Mouse (Mus musculus): ENCODE results near the gene Pttg1ip.
A peak's percentile ranks its signal among the peaks of the same experiment; 100 is the strongest.

Gene Pttg1ip

GRCm38 (mm10) chr10:77636234-77636922 lies 54.9 kb downstream of the Pttg1ip start:
- no peak for DNase-seq (ENCODE audit: low spot score in 2 of 2)

DNA sequence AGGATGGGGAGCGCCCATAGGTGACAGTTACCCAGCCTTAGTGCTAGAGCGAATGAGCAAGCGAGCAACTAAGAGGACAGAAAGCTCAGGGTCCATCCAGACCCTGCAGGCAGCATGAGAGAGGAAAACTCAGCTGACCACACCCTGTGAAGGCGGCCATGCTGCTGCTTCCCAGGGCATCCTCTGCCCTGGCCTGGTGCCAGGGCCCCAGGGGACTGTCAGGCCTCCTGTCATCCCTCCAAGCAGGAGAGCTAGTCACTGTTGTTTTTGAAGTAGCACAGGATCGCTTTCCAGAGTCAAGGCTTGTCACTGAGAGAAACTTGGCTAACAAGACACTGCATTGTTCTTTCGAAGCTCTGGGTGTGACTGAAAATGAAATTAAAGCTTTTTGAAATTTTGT lies 57.4 kb downstream of the Pttg1ip start:
- peak; percentile 28 to 37 for DNase-seq (ENCODE audit: low spot score in 2 of 2)

- no peak for DNase-seq (ENCODE audit: low spot score in 2 of 2)
These were observed 61.6 kb downstream of the Pttg1ip start for GRCm38 (mm10) chr10:77643160-77643559.

DNA sequence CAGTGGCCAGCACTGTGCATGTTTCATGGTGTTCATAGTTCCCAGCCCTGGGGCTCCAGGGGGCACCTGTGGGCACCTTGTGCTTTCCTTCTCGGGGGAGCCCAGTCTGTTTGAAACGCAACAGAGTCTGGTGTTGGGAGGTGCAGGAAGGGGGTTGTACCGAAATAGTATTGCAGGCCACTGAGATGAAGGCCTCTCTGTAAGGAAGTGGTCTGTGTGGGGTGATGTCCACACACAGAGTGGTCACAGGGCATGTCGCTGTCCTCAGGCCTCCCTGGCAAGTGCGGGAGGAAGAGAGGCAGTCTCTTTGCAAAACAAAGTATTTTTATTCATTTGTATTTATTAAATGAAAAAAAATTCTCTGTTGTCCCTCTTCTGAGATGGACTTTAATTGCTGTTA lies 64.1 kb downstream of the Pttg1ip start:
- no peak for DNase-seq (ENCODE audit: low spot score in 2 of 2)

DNA sequence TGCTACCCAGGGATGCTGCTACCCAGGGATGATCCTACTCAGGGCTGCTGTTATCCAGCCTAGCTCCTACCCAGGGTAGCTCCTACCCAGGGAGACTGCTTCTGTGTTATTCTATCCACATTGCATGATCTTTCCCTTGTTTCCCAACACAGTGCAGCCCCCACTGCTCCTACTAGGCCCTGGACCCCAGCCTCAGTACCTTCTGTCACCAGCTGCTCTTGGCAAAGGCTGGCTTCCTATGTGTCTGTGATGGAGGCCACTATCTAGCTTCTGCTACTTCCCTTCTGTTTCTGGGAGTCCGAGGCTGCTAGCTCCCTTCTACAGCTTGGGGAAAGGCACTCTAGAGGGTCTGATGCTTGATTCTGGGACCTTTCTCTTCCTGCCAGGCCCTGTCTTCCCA lies 65.9 kb downstream of the Pttg1ip start:
- DNase-seq (ENCODE audit: low spot score in 2 of 2) = no peak

DNA sequence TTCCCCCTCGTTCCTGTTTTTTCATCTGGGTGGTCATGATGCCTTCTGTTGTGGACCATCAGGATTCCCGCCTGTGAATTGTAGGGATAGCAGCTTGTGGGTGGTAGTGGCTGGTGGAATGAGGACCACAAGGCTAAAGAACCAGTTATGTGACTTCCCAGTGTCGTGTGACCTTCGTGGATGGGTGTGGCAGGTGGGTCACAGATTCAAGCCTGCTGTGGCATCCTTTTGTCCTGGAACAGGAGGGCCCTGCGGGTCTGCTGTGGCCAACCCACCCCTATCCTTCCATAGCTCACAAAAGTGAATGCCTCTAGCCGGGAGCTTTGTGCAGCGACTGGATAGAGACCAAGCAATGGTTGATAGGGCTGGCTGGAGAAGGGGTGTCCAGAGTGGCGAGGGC lies 66.4 kb downstream of the Pttg1ip start:
- DNase-seq (ENCODE audit: low spot score in 2 of 2) = no peak
